Mouse (Mus musculus) left cerebral cortex, postnatal 4 days (tissue): ENCODE data around the gene Ruvbl2. TPM values are rescaled to one million over a fixed set of nuclear protein-coding genes. Genes with fewer than 3 reads are reported as not detected.
"Not testable (repeated sequence)": the region's sequence is repeated elsewhere in the genome, so short reads cannot be mapped to it uniquely, and the experiment has no call there.

Experiments
- DNase-seq: peaks from one replicate; pipeline ENCODE4 v3.0.0-alpha.2; 2022
- intact Hi-C: fragments of 180-260 bp; cut with DNase I; formaldehyde crosslinking; loops from one replicate; pipeline ENCODE4 v1.15.1; 2025
- microRNA-seq: library from miRNA; unstranded; fragments of <30 nt; microRNA quantifications from one replicate; pipeline ENCODE4 v1.2.0, GENCODE M21; 2022
- total RNA-seq, 2 experiments: library from RNA; stranded (reverse); gene quantifications; 2 replicates each; pipeline ENCODE4 v1.2.3; 2021

The Ruvbl2 gene
- total RNA-seq, 2 experiments from 2014 or later, result 54.2 to 60.3 TPM

- intact Hi-C loops, result no loop called here
These were observed 32.5 kb downstream of the Ruvbl2 start, which contains the start of gene Kcna7 for GRCm38 (mm10) chr7:45405091-45406075. Kcna7 (plus strand) TSS chr7:45405653.

GRCm38 (mm10) chr7:45403532-45404261, 34.2 kb downstream of the Ruvbl2 start:
- intact Hi-C loops, result no loop called here
- peak; percentile 73 for DNase-seq

More at GRCm38 (mm10) chr7:45405091-45406075, 32.5 kb downstream of the Ruvbl2 start, which contains the start of gene Kcna7:
- peak; percentile 65 for DNase-seq

- intact Hi-C loops, result no loop called here
- no peak for DNase-seq
These were observed 36.3 kb downstream of the Ruvbl2 start for GRCm38 (mm10) chr7:45401521-45402085.

GRCm38 (mm10) chr7:45396787-45397186, 41.1 kb downstream of the Ruvbl2 start:
- no peak for DNase-seq
- intact Hi-C loops, result no loop called here

- DNase-seq, intact Hi-C loops: not testable (repeated sequence)
These were observed 41.5 kb downstream of the Ruvbl2 start for GRCm38 (mm10) chr7:45396337-45396775.

- DNase-seq, result peak; percentile 100
- intact Hi-C loops, result no loop called here
These were observed 42.1 kb downstream of the Ruvbl2 start, which contains the start of gene Snrnp70 for GRCm38 (mm10) chr7:45395578-45396336. Snrnp70 (minus strand) TSS chr7:45395742.

- peak; percentile 73 for DNase-seq
- intact Hi-C loops, result no loop called here
These were observed 42.8 kb downstream of the Ruvbl2 start for GRCm38 (mm10) chr7:45395129-45395541.

- no peak for DNase-seq
These were observed 51.8 kb downstream of the Ruvbl2 start for GRCm38 (mm10) chr7:45386077-45386476.

GRCm38 (mm10) chr7:45376057-45376456, 61.8 kb downstream of the Ruvbl2 start:
- intact Hi-C loops, result no loop called here
- no peak for DNase-seq

More at GRCm38 (mm10) chr7:45386077-45386476, 51.8 kb downstream of the Ruvbl2 start:
- intact Hi-C loops, result no loop called here

- intact Hi-C loops, result no loop called here
- DNase-seq, result no peak
These were observed 63.3 kb downstream of the Ruvbl2 start for GRCm38 (mm10) chr7:45374620-45375019.

GRCm38 (mm10) chr7:45372371-45372770, 65.5 kb downstream of the Ruvbl2 start:
- intact Hi-C loops, result no loop called here
- no peak for DNase-seq

Small RNA genes within 50 kb of the gene (microRNA-seq; reads per million reads assigned to microRNA genes)
- gene Gm22133, result not detected

Other genes with a start within 250 kb of the Ruvbl2 start
- gene Ccdc155, start 233.2 kb downstream of the Ruvbl2 start, total RNA-seq, result 1 to 10 TPM; 1.1 to 1.9 TPM
- 10 to 100 TPM; 14.5 to 18.3 TPM for gene Dkkl1, start 225.9 kb downstream of the Ruvbl2 start, total RNA-seq
- gene Tead2, start 222.3 kb downstream of the Ruvbl2 start, total RNA-seq, result 10 to 100 TPM; 15.1 to 17.6 TPM
- 1 to 10 TPM; 2.5 to 2.6 TPM for gene Cd37, start 199.0 kb downstream of the Ruvbl2 start, total RNA-seq
- gene Slc6a16, start 197.0 kb downstream of the Ruvbl2 start, total RNA-seq, result 1 to 10 TPM; 1.2 to 1.8 TPM
- not detected for gene Slc6a21, start 160.6 kb downstream of the Ruvbl2 start, total RNA-seq
- 10 to 100 TPM; 32.1 to 33.8 TPM for gene Trpm4, start 104.3 kb downstream of the Ruvbl2 start, total RNA-seq
- gene Hrc, start 102.8 kb downstream of the Ruvbl2 start, total RNA-seq, result under 1 TPM; 0.36 to 0.38 TPM
- gene Ppfia3, start 71.1 kb downstream of the Ruvbl2 start, total RNA-seq, result 100 to 1,000 TPM; 106 to 108 TPM
- 10 to 100 TPM; 60.4 to 68.3 TPM for gene Lin7b, start 67.5 kb downstream of the Ruvbl2 start, total RNA-seq
- 100 to 1,000 TPM; 453 to 460 TPM for gene Snrnp70, start 42.4 kb downstream of the Ruvbl2 start, total RNA-seq
- gene Kcna7, start 32.4 kb downstream of the Ruvbl2 start, total RNA-seq, result under 1 TPM in 1 of 2 experiments, not detected in 1; 0.16 TPM
- under 1 TPM in 1 of 2 experiments, not detected in 1; 0.30 TPM for gene Ntf5, start 24.4 kb downstream of the Ruvbl2 start, total RNA-seq
- not detected for gene Lhb, start 17.3 kb downstream of the Ruvbl2 start, total RNA-seq
- 10 to 100 TPM; 17.8 to 18.7 TPM for gene Gys1, start 3.3 kb downstream of the Ruvbl2 start, total RNA-seq
- 100 to 1,000 TPM; 708 to 725 TPM for gene Ftl1, start 21.8 kb upstream of the Ruvbl2 start, total RNA-seq
- 100 to 1,000 TPM; 116 to 119 TPM for gene Bax, start 28.8 kb upstream of the Ruvbl2 start, total RNA-seq
- gene Tulp2, start 43.8 kb upstream of the Ruvbl2 start, total RNA-seq, result under 1 TPM; 0.22 to 0.24 TPM
- gene Gm45808, start 48.7 kb upstream of the Ruvbl2 start, total RNA-seq, result not detected
- gene Dhdh, start 50.7 kb upstream of the Ruvbl2 start, total RNA-seq, result 1 to 10 TPM; 2.6 to 3.2 TPM
- gene Nucb1, start 72.3 kb upstream of the Ruvbl2 start, total RNA-seq, result 100 to 1,000 TPM; 110 to 116 TPM
- 10 to 100 TPM; 19.0 to 24.6 TPM for gene Ppp1r15a, start 88.2 kb upstream of the Ruvbl2 start, total RNA-seq
- gene Plekha4, start 88.2 kb upstream of the Ruvbl2 start, total RNA-seq, result 1 to 10 TPM in 1 of 2 experiments, under 1 TPM in 1; 0.90 to 2.7 TPM
- gene Hsd17b14, start 116.8 kb upstream of the Ruvbl2 start, total RNA-seq, result not detected
- gene Bcat2, start 132.1 kb upstream of the Ruvbl2 start, total RNA-seq, result 10 to 100 TPM; 22.9 to 25.3 TPM
- gene Fgf21, start 177.4 kb upstream of the Ruvbl2 start, total RNA-seq, result not detected
- under 1 TPM in 1 of 2 experiments, not detected in 1; 0.14 TPM for gene Fut1, start 179.2 kb upstream of the Ruvbl2 start, total RNA-seq
- gene Izumo1, start 183.7 kb upstream of the Ruvbl2 start, total RNA-seq, result under 1 TPM in 1 of 2 experiments, not detected in 1; 0.20 TPM
- 10 to 100 TPM; 23.5 to 25.1 TPM for gene Rasip1, start 189.4 kb upstream of the Ruvbl2 start, total RNA-seq
- 1 to 10 TPM; 1.7 to 2.6 TPM for gene Mamstr, start 201.9 kb upstream of the Ruvbl2 start, total RNA-seq
- not detected for gene Fut2, start 228.3 kb upstream of the Ruvbl2 start, total RNA-seq
- gene Ntn5, start 245.9 kb upstream of the Ruvbl2 start, total RNA-seq, result under 1 TPM in 1 of 2 experiments, not detected in 1; 0.34 TPM